35 mouse cellular contexts compared by ENCODE assay signal in the genomic region with DNA sequence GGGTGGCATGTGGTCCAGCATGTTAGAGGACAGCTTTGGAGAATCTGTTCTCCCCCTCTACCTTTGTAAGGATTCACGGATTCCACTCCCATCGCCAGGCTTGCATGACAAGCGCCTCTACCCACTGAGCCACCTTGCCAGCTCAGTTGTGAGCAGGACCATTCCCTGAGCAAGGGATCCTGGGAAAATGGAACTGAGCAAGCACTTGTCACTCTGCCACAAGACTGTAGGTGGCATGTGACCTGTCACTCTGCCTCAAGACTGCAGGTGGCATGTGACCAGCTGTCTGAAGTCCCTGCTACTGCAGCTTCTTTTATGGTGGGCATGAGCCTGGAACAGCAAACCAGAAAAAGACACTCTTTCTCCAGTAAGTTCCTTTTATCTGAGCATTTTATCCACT. TPM values are rescaled to one million over a fixed set of nuclear protein-coding genes. Genes with fewer than 3 reads are reported as not detected.
A peak's percentile ranks its signal among the peaks of the same experiment; 100 is the strongest.
DNase-seq lines count a peak whose midpoint lies in the region; ATAC-seq and TF ChIP-seq lines count a peak whose summit lies in the region.
"Had no signal": no experiment of that assay in that cellular context is flagged by ENCODE, and none has a peak within 500 bp of the region (broad histone marks: within the 10 kb centered on the region; RNA-seq: fewer than 3 reads in every experiment).

No protein-coding gene starts in this region.

- no peak for TF ChIP-seq CTCF in heart, adult 2 months (IDR thresholded peaks at IDR 0.05)
- 0 out of 2 replicates have a peak, but pooled peaks have one; percentile 4 for TF ChIP-seq CTCF in layer of hippocampus, adult 2 months (conservative IDR thresholded peaks at IDR 0.05)
- TF ChIP-seq CTCF in midbrain, postnatal 0 days (IDR thresholded peaks at IDR 0.05): 0 out of 2 replicates have a peak, but pooled peaks have one; percentile 10

- no peaks in the 10 kb centered on the region for H3K9me3 ChIP-seq in midbrain, postnatal 0 days (ENCODE audit: low read length)
- no peaks in the 10 kb centered on the region for H3K9me3 ChIP-seq in midbrain, embryonic 11.5 days (ENCODE audit: control insufficient read depth, low read length)
- H3K9me3 ChIP-seq: heart, embryonic 10.5 days; hindbrain, embryonic 10.5 days; hindbrain, embryonic 15.5 days; limb, embryonic 13.5 days; liver, embryonic 15.5 days; midbrain, embryonic 15.5 days; stomach, embryonic 15.5 days had no signal

- no peak overlapping the region for H3K27ac ChIP-seq in heart, adult 2 months
- H3K27ac ChIP-seq in layer of hippocampus, adult 2 months: no peak overlapping the region
- H3K27ac ChIP-seq in midbrain, postnatal 0 days (ENCODE audit: low read depth, low read length): no peak overlapping the region
- no peak overlapping the region for H3K27ac ChIP-seq in midbrain, embryonic 11.5 days (ENCODE audit: low read depth, low read length)
- H3K27ac ChIP-seq: gastrocnemius, adult 2 months; heart, embryonic 10.5 days; hindbrain, embryonic 10.5 days; hindbrain, embryonic 15.5 days; limb, embryonic 13.5 days; liver, embryonic 15.5 days; midbrain, embryonic 15.5 days; stomach, embryonic 15.5 days had no signal

- H3K36me3 ChIP-seq in heart, adult 2 months (ENCODE audit: control insufficient read depth, insufficient read depth, low read length): no peaks in the 10 kb centered on the region
- no peaks in the 10 kb centered on the region for H3K36me3 ChIP-seq in midbrain, postnatal 0 days (ENCODE audit: insufficient read depth, low read length)
- no peaks in the 10 kb centered on the region for H3K36me3 ChIP-seq in midbrain, embryonic 11.5 days (ENCODE audit: control insufficient read depth, insufficient read depth, low read length)
- H3K36me3 ChIP-seq: heart, embryonic 10.5 days; hindbrain, embryonic 10.5 days; hindbrain, embryonic 15.5 days; limb, embryonic 13.5 days; liver, embryonic 15.5 days; midbrain, embryonic 15.5 days; stomach, embryonic 15.5 days had no signal

- no peak overlapping the region for H3K9ac ChIP-seq in heart, adult 2 months (ENCODE audit: low read depth, low read length)
- no peak overlapping the region for H3K9ac ChIP-seq in midbrain, postnatal 0 days (replicated peaks; ENCODE audit: low read length, poor library complexity, severe bottlenecking)
- H3K9ac ChIP-seq in midbrain, embryonic 11.5 days (ENCODE audit: low read length): no peak overlapping the region
- H3K9ac ChIP-seq: hindbrain, embryonic 15.5 days; limb, embryonic 13.5 days; liver, embryonic 15.5 days; midbrain, embryonic 15.5 days; stomach, embryonic 15.5 days had no signal

- 85% methylated on average over 3 of the region's 3 CpGs for WGBS in heart, adult 2 months
- WGBS in midbrain, postnatal 0 days: 73% methylated on average over 3 of the region's 3 CpGs
- 90% methylated on average over 3 of the region's 3 CpGs for WGBS in midbrain, embryonic 11.5 days

- H3K4me2 ChIP-seq in midbrain, postnatal 0 days (ENCODE audit: low read depth, low read length, poor library complexity, severe bottlenecking): no peak overlapping the region
- no peak overlapping the region for H3K4me2 ChIP-seq in midbrain, embryonic 11.5 days
- H3K4me2 ChIP-seq: hindbrain, embryonic 15.5 days; limb, embryonic 13.5 days; liver, embryonic 15.5 days; midbrain, embryonic 15.5 days; stomach, embryonic 15.5 days had no signal

- TF ChIP-seq EP300 in heart, adult 2 months (IDR thresholded peaks at IDR 0.05; ENCODE audit: insufficient read depth, low read depth, low read length): no peak

- no peak overlapping the region for H3K4me3 ChIP-seq in heart, adult 2 months
- H3K4me3 ChIP-seq in layer of hippocampus, adult 2 months: no peak overlapping the region
- no peak overlapping the region for H3K4me3 ChIP-seq in midbrain, postnatal 0 days (ENCODE audit: low read depth, low read length)
- H3K4me3 ChIP-seq in midbrain, embryonic 11.5 days (ENCODE audit: low read depth, low read length): no peak overlapping the region
- H3K4me3 ChIP-seq: gastrocnemius, adult 2 months; heart, embryonic 10.5 days; hindbrain, embryonic 10.5 days; hindbrain, embryonic 15.5 days; limb, embryonic 13.5 days; liver, embryonic 15.5 days; midbrain, embryonic 15.5 days; stomach, embryonic 15.5 days had no signal

- no peaks in the 10 kb centered on the region for H3K27me3 ChIP-seq in heart, adult 2 months (ENCODE audit: control insufficient read depth, insufficient read depth, low read length)
- H3K27me3 ChIP-seq in midbrain, postnatal 0 days (ENCODE audit: insufficient read depth, low read length): peaks cover 5% of the 10 kb centered on the region; the same call in 1 of the 2 replicates
- peaks cover 35% of the 10 kb centered on the region for H3K27me3 ChIP-seq in midbrain, embryonic 11.5 days (ENCODE audit: control insufficient read depth, insufficient read depth, low read length)
- H3K27me3 ChIP-seq: hindbrain, embryonic 15.5 days; stomach, embryonic 15.5 days had no signal

- DNase-seq in heart, adult 11 months: peak; percentile 76
- no peak for DNase-seq in heart, adult 2 months
- no peak for DNase-seq in layer of hippocampus, adult 2 months (ENCODE audit: low spot score in 2 of 2)
- no peak for DNase-seq in layer of hippocampus, postnatal 10 days (ENCODE audit: low spot score in 2 of 2)
- DNase-seq in midbrain, postnatal 0 days (ENCODE audit: low spot score): no peak
- no peak for DNase-seq in midbrain, embryonic 11.5 days (ENCODE audit: low spot score, missing footprints)
- no peak for DNase-seq in gastrocnemius, postnatal 14 days
- DNase-seq: adrenal gland, adult 8-10 months; cerebellum, adult 8-10 months; cerebellum, postnatal 36 days; gastrocnemius, adult 2 months; kidney, adult 9 months; kidney, postnatal 10 days; layer of hippocampus, adult 9-11 months; lung, postnatal 36 days; right cerebral cortex, postnatal 25 days had no signal

- H3K4me1 ChIP-seq in heart, adult 2 months (ENCODE audit: control insufficient read depth, insufficient read depth, low read length): peaks cover 1% of the 10 kb centered on the region; the same call in 1 of the 2 replicates
- no peaks in the 10 kb centered on the region for H3K4me1 ChIP-seq in midbrain, postnatal 0 days (ENCODE audit: insufficient read depth, low read length)
- 0 out of 2 replicates have a peak, but pooled peaks cover 2% of the 10 kb centered on the region for H3K4me1 ChIP-seq in midbrain, embryonic 11.5 days (ENCODE audit: control insufficient read depth, insufficient read depth, low read length)
- H3K4me1 ChIP-seq: hindbrain, embryonic 15.5 days; limb, embryonic 13.5 days; midbrain, embryonic 15.5 days; stomach, embryonic 15.5 days had no signal

- ATAC-seq in midbrain, postnatal 0 days (ENCODE audit: low FRiP score): no peak
- ATAC-seq in midbrain, embryonic 11.5 days (ENCODE audit: low FRiP score): no peak
- ATAC-seq: activated CD4-positive, CD25-positive, alpha-beta regulatory T cell, adult 4 months; forebrain, embryonic 14.5 days; intestine, embryonic 16.5 days; midbrain, embryonic 15.5 days had no signal

- H3K79me2 ChIP-seq in heart, adult 2 months (replicated peaks; ENCODE audit: control insufficient read depth, insufficient read depth, low read length): no peaks in the 10 kb centered on the region

- intact Hi-C loops in heart, adult 2 months (cut with DNase I): no loop called here
- intact Hi-C loops in gastrocnemius, postnatal 14 days (cut with DNase I; ENCODE audit: low total_unique reads): no loop called here

- TF ChIP-seq POLR2A in heart, adult 2 months (IDR thresholded peaks at IDR 0.05; ENCODE audit: insufficient read depth, low read depth, low read length): no peak

RNA-seq across cellular contexts. Expression of a gene that starts 15.7 kb away (rescaled TPM):
- total RNA-seq in heart, adult 2 months (2021): not detected
- polyA plus RNA-seq in heart, adult 2 months (2012; rRNA removed): not detected in 2 replicates
- not detected for total RNA-seq in layer of hippocampus, adult 2 months (2021)
- not detected for total RNA-seq in layer of hippocampus, postnatal 10 days (2021)
- not detected in 2 replicates for total RNA-seq in midbrain, postnatal 0 days (2014; rRNA removed)
- polyA plus RNA-seq in midbrain, postnatal 0 days (2015; fragmentation: Nextera tagmentation; extraction: Ambion mirVana): 0.07 TPM in 1 of 2 replicates, not detected in the other
- 0.57 and 0.63 TPM in 2 replicates for polyA plus RNA-seq in midbrain, embryonic 11.5 days (2014; fragmentation: Nextera tagmentation; extraction: Ambion mirVana)
- not detected for total RNA-seq in gastrocnemius, postnatal 14 days (2021)
- total RNA-seq: adrenal gland, adult 8-10 months; adrenal gland, postnatal 4 days; gastrocnemius, adult 2 months; left cerebral cortex, adult 18-20 months; left cerebral cortex, postnatal 14 days; megakaryocyte, adult 5-6 weeks; neutrophil, adult 5-6 weeks had no signal
- polyA plus RNA-seq: activated CD4-positive, CD25-positive, alpha-beta regulatory T cell, adult 4 months; forebrain, embryonic 14.5 days; gonadal fat pad, adult 2 months; heart, postnatal 0 days; intestine, embryonic 16.5 days; large intestine, adult 2 months; liver, embryonic 15.5 days; lung, embryonic 16.5 days; stomach, embryonic 15.5 days had no signal
